Mouse (Mus musculus) forebrain, embryonic 15.5 days (tissue): ENCODE data around the gene Fam71e2. TPM values are rescaled to one million over a fixed set of nuclear protein-coding genes. Genes with fewer than 3 reads are reported as not detected.

Source experiments
- ATAC-seq: fragments of 200-750 bp; cut with Nextera tagmentation; replicated peaks from 2 replicates; pipeline ENCODE4 v1.8.0; 2017; ENCODE audit warnings: mild to moderate bottlenecking, moderate TSS enrichment, moderate library complexity
- H3K27ac ChIP-seq: fragments of 300-500 bp; sonication (generic); replicated peaks from 2 replicates; pipeline ENCODE4 v1.5.1; 2015; ENCODE audit warnings: mild to moderate bottlenecking, inconsistent platforms
- H3K27me3 ChIP-seq: fragments of 300-500 bp; sonication (generic); 2 replicates; pipeline ENCODE4 v1.6.1; 2015; ENCODE audit warnings: inconsistent platforms
- H3K36me3 ChIP-seq: fragments of 300-500 bp; sonication (generic); 2 replicates; pipeline ENCODE4 v1.6.1; 2015; ENCODE audit warnings: mild to moderate bottlenecking, inconsistent platforms
- H3K4me1 ChIP-seq: fragments of 300-500 bp; sonication (generic); 2 replicates; pipeline ENCODE4 v1.6.1; 2015; ENCODE audit warnings: inconsistent platforms
- H3K4me2 ChIP-seq: fragments of 300-500 bp; sonication (generic); replicated peaks from 2 replicates; pipeline ENCODE4 v1.6.1; 2015; ENCODE audit warnings: mild to moderate bottlenecking, inconsistent platforms
- H3K4me3 ChIP-seq: fragments of 300-500 bp; sonication (generic); 2 replicates; pipeline ENCODE4 v1.5.1; 2015; ENCODE audit warnings: mild to moderate bottlenecking, inconsistent platforms
- H3K9ac ChIP-seq: fragments of 300-500 bp; sonication (generic); replicated peaks from 2 replicates; pipeline ENCODE4 v1.6.1; 2015; ENCODE audit warnings: mild to moderate bottlenecking, inconsistent platforms
- H3K9me3 ChIP-seq: fragments of 300-500 bp; sonication (generic); 2 replicates; pipeline ENCODE4 v1.6.1; 2016; ENCODE audit warnings: inconsistent platforms
- WGBS: fragments of 180-500 bp; shearing (Covaris S2); methylation state at CpG from one replicate; pipeline ENCODE4 v1.1.7; 2015; ENCODE audit warnings: mixed read lengths; 5-methylcytosine and 5-hydroxymethylcytosine counted together
- polyA plus RNA-seq: library from polyadenylated mRNA; unstranded; fragments of >200 nt; fragmentation: Nextera tagmentation; extraction: Ambion mirVana; gene quantifications from 2 replicates; pipeline ENCODE4 v1.2.1, GENCODE M21; 2015

Fam71e2 gene
- polyA plus RNA-seq, 1 experiment from 2014 or later, result not detected

GRCm38 (mm10) chr7:4776861-4777830 lies 6.0 kb upstream of the Fam71e2 start:
- Histone ChIP-seq H3K9ac (peak overlapping the region; percentile 35; the same call in 1 of the 2 replicates), H3K27me3 (peaks cover 65% of the 10 kb centered on the region), H3K4me3 (peak overlapping the region; percentile 39), H3K4me1 (peaks cover 9% of the 10 kb centered on the region), H3K4me2 (peak overlapping the region; percentile 43), H3K36me3 (no peaks in the 10 kb centered on the region), H3K27ac (no peak overlapping the region), H3K9me3 (no peaks in the 10 kb centered on the region)
- under 1% methylated on average over 43 of the region's 56 CpGs for WGBS
- ATAC-seq, result peak; percentile 80

- H3K9ac ChIP-seq, result no peak overlapping the region
- ATAC-seq, result no peak
- H3K36me3 ChIP-seq, result no peaks in the 10 kb centered on the region
These were observed 5.0 kb upstream of the Fam71e2 start for GRCm38 (mm10) chr7:4776131-4776530.

GRCm38 (mm10) chr7:4764946-4765710 lies 6.0 kb downstream of the Fam71e2 start:
- Histone ChIP-seq H3K4me1 (peaks cover 12% of the 10 kb centered on the region; the same call in 1 of the 2 replicates), H3K27ac (no peak overlapping the region), H3K27me3 (no peaks in the 10 kb centered on the region), H3K9me3 (no peaks in the 10 kb centered on the region), H3K4me3 (no peak overlapping the region), H3K4me2 (no peak overlapping the region), H3K9ac (no peak overlapping the region), H3K36me3 (no peaks in the 10 kb centered on the region)
- ATAC-seq, result no peak
- WGBS, result 4% methylated on average over 4 of the region's 4 CpGs

More at GRCm38 (mm10) chr7:4776131-4776530, 5.0 kb upstream of the Fam71e2 start:
- Histone ChIP-seq H3K9me3 (no peaks in the 10 kb centered on the region), H3K27me3 (peaks cover 65% of the 10 kb centered on the region), H3K4me1 (peaks cover 9% of the 10 kb centered on the region), H3K4me3 (no peak overlapping the region), H3K4me2 (no peak overlapping the region), H3K27ac (no peak overlapping the region)
- WGBS, result 57% methylated on average over 10 of the region's 10 CpGs

GRCm38 (mm10) chr7:4759670-4760069 lies 11.4 kb downstream of the Fam71e2 start:
- no peak for ATAC-seq
- no peaks in the 10 kb centered on the region for H3K9me3 ChIP-seq
- peaks cover 2% of the 10 kb centered on the region; the same call in 1 of the 2 replicates for H3K4me1 ChIP-seq
- WGBS, result 40% methylated on average over 1 of the region's 1 CpGs
- no peak overlapping the region for H3K4me2 ChIP-seq
- H3K9ac ChIP-seq, result no peak overlapping the region
- H3K4me3 ChIP-seq, result no peak overlapping the region
- H3K36me3 ChIP-seq, result no peaks in the 10 kb centered on the region
- H3K27ac ChIP-seq, result no peak overlapping the region
- no peaks in the 10 kb centered on the region for H3K27me3 ChIP-seq

GRCm38 (mm10) chr7:4752821-4753570 lies 18.1 kb downstream of the Fam71e2 start, which contains the start of gene Cox6b2:
Gene Cox6b2 (minus strand): TSS chr7:4753094.
- 3% methylated on average over 24 of the region's 24 CpGs for WGBS
- Histone ChIP-seq H3K9me3 (no peaks in the 10 kb centered on the region), H3K4me3 (peak within 1 kb of the TSS; percentile 27), H3K4me1 (peaks cover 19% of the 10 kb centered on the region), H3K27ac (no peak within 1 kb of the TSS), H3K9ac (no peak within 1 kb of the TSS), H3K4me2 (peak within 1 kb of the TSS; percentile 38), H3K36me3 (no peaks in the 10 kb centered on the region), H3K27me3 (no peaks in the 10 kb centered on the region)
- ATAC-seq, result peak; percentile 92

GRCm38 (mm10) chr7:4751971-4752820 lies 18.9 kb downstream of the Fam71e2 start:
- peaks cover 19% of the 10 kb centered on the region for H3K4me1 ChIP-seq
- H3K9ac ChIP-seq, result no peak overlapping the region
- WGBS, result under 1% methylated on average over 29 of the region's 30 CpGs
- peak overlapping the region; percentile 27 for H3K4me3 ChIP-seq
- H3K9me3 ChIP-seq, result no peaks in the 10 kb centered on the region
- H3K36me3 ChIP-seq, result no peaks in the 10 kb centered on the region
- peak overlapping the region; percentile 38 for H3K4me2 ChIP-seq
- ATAC-seq, result peak; percentile 55
- H3K27me3 ChIP-seq, result no peaks in the 10 kb centered on the region
- no peak overlapping the region for H3K27ac ChIP-seq

DNA sequence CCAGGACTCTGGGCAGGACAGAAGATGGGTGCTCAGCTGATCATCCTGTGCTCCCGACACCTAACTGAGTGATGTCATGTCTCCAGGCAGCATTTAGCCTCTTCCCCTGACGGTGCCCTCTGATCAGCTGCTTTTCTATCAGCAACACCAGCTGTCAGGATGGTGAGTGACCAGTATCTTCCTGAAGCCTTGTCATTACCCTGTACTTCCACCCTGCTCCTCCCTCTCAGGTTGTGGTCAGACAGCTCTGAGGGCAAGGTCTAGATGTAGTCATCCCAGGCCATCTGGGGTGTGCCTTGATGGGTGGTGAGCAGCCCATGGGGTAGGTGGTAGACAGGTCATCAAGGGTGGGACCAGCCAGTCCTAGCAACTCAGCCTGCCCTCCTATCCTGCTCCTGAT lies 21.9 kb downstream of the Fam71e2 start:
- Histone ChIP-seq H3K27ac (no peak overlapping the region), H3K4me1 (peaks cover 19% of the 10 kb centered on the region), H3K9me3 (no peaks in the 10 kb centered on the region), H3K9ac (no peak overlapping the region), H3K36me3 (peaks cover 12% of the 10 kb centered on the region), H3K4me3 (no peak overlapping the region), H3K4me2 (no peak overlapping the region), H3K27me3 (no peaks in the 10 kb centered on the region)
- WGBS, result 88% methylated on average over 2 of the region's 2 CpGs
- ATAC-seq, result no peak

DNA sequence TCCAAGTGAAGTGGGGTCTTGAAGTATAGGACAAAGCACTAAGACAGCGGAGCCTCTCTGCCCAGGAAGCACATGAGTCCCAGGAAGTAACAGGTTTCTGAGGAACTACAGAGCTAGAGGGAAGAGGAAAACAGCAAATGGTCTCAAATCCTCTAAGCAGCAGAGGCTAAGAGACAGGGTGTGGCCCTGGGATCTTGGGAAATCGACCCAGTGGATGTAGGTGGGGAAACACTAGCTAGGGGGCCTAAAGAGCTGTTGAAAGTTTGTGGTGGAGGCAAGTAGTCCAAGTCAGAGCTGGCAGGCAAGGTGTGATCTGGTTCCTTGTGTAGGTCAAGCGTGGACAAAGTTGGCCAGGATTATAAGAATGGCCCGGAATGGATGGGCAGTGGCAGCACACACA lies 22.8 kb downstream of the Fam71e2 start:
- H3K9ac ChIP-seq, result no peak overlapping the region
- H3K9me3 ChIP-seq, result no peaks in the 10 kb centered on the region
- no peak overlapping the region for H3K27ac ChIP-seq
- H3K27me3 ChIP-seq, result no peaks in the 10 kb centered on the region
- no peak overlapping the region for H3K4me2 ChIP-seq
- H3K36me3 ChIP-seq, result peaks cover 12% of the 10 kb centered on the region
- 90% methylated on average over 4 of the region's 4 CpGs for WGBS
- H3K4me1 ChIP-seq, result peaks cover 19% of the 10 kb centered on the region
- no peak for ATAC-seq
- H3K4me3 ChIP-seq, result no peak overlapping the region

DNA sequence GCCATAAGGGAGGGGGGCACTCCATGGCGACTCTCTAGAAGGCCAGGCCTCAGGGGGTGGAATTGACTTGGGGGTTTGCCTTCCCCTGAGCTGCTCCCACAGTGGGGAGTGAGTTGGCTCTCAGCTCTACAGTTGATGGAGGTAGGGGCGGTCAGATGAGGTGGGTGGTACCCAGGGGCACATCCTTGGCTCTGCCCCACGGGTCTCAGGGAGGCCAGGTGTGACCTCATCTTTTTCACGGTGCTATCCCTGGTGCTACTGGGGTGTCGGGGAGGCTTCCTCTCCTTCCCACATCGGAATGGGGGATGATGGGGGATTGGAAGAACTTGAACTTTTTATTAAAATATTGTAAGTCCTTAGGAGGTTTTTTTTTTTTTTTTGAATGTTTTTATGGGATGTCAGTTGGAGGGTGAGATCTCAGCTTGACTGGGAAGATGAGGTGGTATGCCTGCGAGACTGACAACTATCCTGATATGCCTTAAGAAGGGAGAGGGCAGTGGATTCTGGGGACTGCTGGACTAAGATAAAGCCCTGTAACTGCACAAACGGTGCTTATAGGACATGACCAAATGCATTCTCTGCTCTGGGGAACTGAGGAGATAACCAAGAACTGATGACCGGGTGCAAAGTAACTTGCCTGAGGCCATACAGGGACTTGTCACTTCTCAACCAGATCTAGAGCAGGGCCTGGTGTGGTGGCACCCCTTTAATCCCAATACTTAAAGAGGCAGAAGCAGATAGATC lies 23.8 kb downstream of the Fam71e2 start:
- Histone ChIP-seq H3K36me3 (peaks cover 12% of the 10 kb centered on the region), H3K4me2 (no peak overlapping the region), H3K9me3 (no peaks in the 10 kb centered on the region), H3K4me3 (no peak overlapping the region), H3K27me3 (no peaks in the 10 kb centered on the region), H3K9ac (no peak overlapping the region), H3K4me1 (peaks cover 17% of the 10 kb centered on the region), H3K27ac (no peak overlapping the region)
- no peak for ATAC-seq
- 82% methylated on average over 9 of the region's 9 CpGs for WGBS

GRCm38 (mm10) chr7:4746326-4746980 lies 24.6 kb downstream of the Fam71e2 start:
- H3K27me3 ChIP-seq, result no peaks in the 10 kb centered on the region
- H3K9me3 ChIP-seq, result no peaks in the 10 kb centered on the region
- no peak overlapping the region for H3K4me2 ChIP-seq
- no peak overlapping the region for H3K4me3 ChIP-seq
- H3K4me1 ChIP-seq, result peaks cover 18% of the 10 kb centered on the region
- ATAC-seq, result no peak
- H3K36me3 ChIP-seq, result peaks cover 12% of the 10 kb centered on the region
- no peak overlapping the region for H3K9ac ChIP-seq
- H3K27ac ChIP-seq, result no peak overlapping the region
- WGBS, result 83% methylated on average over 22 of the region's 22 CpGs
